Mouse (Mus musculus): Measurements from ENCODE around the gene Vax1. TPM values are rescaled to one million over a fixed set of nuclear protein-coding genes. Genes with fewer than 3 reads are reported as not detected.

Gene Vax1
- total RNA-seq, 1 experiment from 2014 or later = not detected

DNA sequence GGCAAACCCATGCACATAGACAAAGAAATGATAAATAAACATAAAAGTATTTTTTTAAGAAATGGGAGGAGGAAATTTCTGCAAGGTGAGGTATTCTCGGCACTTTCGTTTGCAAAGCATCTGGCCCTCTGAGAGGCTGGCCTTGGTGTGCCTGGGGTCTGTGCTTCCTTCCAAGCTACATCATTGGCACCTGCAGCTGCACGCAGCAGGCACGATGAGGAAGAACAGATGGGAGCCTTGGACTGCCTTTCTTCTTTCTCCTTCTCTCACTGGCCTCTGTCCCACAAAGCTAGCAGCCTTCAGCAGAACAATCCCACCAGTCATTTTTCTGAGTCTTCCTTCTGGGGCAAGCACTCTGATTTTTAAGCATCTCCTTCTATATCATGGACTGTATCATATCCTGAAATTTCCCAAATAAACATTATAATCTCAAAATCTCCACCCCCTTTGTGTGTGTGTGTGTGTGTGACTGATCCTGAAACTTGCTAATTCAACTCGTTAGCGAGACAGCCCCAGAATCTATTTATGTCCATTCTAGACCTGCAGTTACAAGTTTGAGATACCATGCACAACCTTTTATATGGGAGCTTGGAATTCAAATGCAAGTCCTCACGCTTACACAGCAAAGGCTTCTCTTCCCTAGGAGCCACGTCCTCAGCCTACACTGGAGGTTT is 41.2 kb downstream of the Vax1 start:
- ATAC-seq (replicated peaks; ENCODE audit: insufficient number of reproducible peaks, low FRiP score, low TSS enrichment, poor library complexity, severe bottlenecking) = no peak

DNA sequence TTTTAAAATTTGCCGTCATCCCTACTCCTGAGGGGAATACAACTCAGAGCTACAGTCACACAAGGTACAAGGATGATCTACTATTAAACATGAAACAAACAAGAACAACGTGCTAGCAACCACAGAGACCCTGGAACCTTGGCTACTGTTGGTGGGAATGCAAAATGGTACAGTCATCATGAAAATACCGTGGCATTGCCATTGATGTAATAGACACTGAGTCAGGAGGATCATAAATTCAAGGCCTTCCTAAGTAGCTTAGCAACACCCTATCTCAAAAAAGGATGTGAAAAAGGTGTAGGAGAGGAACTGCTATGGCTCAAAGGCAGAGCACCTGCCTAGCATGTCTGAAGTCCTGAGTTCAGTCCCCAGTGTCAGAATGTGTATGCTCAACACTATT is 42.4 kb downstream of the Vax1 start:
- ATAC-seq (replicated peaks; ENCODE audit: insufficient number of reproducible peaks, low FRiP score, low TSS enrichment, poor library complexity, severe bottlenecking) = no peak

Other genes starting within 250 kb of the Vax1 start
- gene Eno4, start 226.6 kb downstream of the Vax1 start, total RNA-seq (2017) = not detected in 3 replicates
- 0.10 to 1.2 TPM (median 0.76 TPM) in 3 replicates for gene Hspa12a, start 226.4 kb downstream of the Vax1 start, total RNA-seq (2017)
- gene Shtn1, start 94.0 kb downstream of the Vax1 start, total RNA-seq (2017) = 4.2 to 9.3 TPM (median 6.3 TPM) in 3 replicates
- not detected in 3 replicates for gene Kcnk18, start 49.2 kb upstream of the Vax1 start, total RNA-seq (2017)
- 5.2 to 7.2 TPM (median 6.7 TPM) in 3 replicates for gene Slc18a2, start 90.8 kb upstream of the Vax1 start, total RNA-seq (2017)
- gene Rps12-ps3, start 152.2 kb upstream of the Vax1 start, total RNA-seq (2017) = 191 to 497 TPM (median 426 TPM) in 3 replicates
- 54.7 to 72.0 TPM (median 56.5 TPM) in 3 replicates for gene Pdzd8, start 175.7 kb upstream of the Vax1 start, total RNA-seq (2017)

All from monocyte, adult 5-6 weeks (primary cell).